Mouse (Mus musculus): ENCODE results near the gene Cpox.
A peak's percentile ranks its signal among the peaks of the same experiment; 100 is the strongest.
"Not testable (repeated sequence)": the region's sequence is repeated elsewhere in the genome, so short reads cannot be mapped to it uniquely, and the experiment has no call there.

Gene Cpox

DNA sequence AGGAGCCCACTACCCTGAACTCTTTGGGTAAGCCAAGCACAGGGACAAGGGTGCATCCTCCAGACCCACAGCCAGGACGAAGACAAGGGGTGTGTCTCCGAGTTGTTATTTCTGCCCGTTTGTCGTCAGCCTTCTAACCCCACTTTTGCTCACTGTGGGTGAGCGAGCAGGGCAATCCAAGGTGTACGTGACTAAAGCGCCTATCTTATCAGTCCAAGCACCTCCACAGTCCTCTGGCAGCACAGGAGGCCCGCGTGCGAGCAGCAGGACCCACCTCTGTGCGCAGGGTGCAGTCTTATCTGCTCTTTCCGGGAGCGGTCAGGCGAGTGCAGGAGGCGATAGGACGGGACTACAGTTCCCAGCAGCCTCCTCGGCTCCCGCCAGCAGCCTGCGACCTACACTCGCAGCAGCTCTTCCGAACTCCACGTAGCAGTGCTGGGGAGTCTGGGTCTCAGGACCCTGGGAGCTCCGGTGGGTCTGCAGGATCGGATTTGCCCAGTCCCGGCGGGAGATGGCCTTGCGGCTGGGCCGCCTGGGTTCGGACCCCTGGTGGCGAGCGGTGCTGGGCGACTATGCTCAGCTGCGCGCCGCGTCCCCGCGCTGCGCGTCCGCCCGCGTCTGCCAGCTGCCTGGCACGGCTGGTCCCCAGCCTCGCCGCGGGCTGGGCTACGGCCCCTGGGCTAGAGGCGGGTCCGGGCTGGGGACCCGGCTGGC lies at the start of gene Cpox:
Gene Cpox (plus strand): TSS at position 376 of the 714 bp plus-strand sequence.
- DNase-seq, result peak; percentile 82

DNA sequence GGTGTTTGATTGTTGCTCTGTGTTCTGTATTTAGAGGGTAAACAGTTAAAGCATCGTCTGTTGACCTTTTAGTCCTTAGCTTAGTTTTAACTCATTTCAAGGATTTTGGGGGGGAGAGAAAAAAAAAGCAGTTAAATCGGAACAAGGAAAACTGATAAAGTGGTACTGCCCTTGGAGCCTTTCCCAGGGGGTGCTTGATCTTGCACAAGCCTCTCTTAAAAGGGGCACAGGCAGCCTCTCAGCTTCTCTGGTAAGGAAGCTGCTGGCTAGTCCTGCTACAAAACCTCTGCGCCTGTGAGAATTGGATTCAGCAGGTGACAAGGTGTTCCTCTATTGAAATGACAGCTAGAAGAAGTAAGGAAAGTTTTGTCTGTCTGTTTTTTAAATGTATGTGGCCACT lies 47.7 kb upstream of the Cpox start:
- DNase-seq, result peak; percentile 68 to 71

DNA sequence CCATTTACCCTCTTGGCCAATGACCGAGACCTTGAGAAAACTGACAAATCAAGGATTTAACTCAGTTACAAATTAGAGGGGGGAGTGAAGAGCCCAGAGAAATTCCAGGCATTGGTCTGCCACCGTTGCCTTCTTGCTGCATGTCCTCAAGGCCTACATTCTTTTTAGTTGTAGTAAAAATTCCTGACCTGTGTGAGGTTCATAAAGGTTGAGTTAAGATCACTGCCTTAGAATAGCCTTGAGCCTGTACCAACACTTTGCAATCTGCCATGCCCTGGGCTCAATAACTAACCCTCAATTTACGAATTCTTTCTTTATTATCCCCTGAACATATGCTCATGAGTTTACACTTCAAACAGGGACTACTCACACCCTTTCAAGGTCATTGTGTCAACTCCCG lies 47.0 kb upstream of the Cpox start:
- DNase-seq, result no peak

DNA sequence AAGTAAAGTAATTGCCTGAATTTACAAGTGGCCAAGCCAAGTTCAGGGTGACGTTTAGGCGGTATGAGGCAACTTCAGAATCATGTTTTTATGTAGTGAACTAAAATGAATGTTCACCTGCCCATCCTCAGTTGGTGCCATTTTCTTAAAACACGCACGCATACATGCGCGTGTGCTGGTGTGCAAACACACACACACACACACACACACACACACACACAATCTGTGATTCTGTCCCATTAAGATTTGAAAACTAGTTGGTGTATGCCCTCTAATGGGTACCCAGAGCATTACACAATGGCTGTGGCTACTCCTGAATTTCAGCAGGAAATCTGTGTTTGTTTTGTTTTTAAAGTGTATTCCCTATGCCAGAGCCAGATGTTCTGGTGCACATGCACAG lies 46.1 kb upstream of the Cpox start:
- peak; percentile 20 to 52 for DNase-seq

DNA sequence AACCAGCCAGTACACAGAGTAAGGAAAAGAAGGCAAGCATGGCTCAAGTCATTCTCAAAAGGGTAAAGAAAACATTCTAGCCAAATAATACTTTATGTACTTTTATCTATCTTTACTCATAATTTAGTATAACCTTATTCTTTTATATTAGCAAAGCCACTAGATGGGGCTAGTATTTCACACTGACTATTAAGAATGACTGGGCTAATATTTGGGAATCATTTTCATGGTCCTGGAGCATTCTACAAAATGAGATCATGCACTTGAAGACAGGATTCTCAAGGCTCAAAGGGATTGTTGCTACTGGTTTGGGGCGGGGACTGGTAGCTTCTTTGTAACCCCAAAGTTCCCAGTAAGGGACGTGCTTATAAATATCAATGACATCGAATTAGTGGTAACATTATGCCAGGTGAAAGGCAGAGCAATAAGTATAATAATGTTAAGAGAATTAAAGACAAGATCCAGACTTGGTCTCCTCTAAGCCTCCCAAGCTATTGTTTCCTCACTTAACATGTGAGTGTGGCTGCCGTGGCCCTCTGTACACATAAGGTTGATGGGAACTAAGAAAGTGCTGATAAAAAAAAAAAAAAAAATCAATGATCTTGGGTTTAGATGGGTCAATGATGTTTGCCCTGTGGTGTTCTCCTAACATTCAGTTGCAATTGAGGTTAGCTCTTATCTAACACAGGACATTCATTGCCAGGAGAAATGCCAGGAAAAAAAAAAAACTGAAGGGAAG lies 42.3 kb upstream of the Cpox start:
- DNase-seq, result no peak

DNA sequence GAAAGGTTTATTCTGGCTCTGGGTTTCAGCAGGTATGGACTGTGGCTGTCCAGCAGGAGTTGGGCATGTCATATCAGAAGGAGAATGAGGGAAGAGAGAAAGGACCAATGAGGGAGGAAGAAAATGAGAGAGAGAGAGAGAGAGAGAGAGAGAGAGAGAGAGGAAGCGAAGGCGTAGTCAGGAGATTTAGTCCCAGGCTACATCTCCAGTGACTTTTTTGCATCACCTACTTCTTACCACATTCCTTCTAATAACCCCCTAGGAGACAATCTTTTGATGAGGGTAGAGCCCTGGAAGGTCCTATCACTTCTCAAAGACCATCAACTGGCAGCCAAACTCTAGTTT lies 41.8 kb upstream of the Cpox start:
- DNase-seq, result no peak

DNA sequence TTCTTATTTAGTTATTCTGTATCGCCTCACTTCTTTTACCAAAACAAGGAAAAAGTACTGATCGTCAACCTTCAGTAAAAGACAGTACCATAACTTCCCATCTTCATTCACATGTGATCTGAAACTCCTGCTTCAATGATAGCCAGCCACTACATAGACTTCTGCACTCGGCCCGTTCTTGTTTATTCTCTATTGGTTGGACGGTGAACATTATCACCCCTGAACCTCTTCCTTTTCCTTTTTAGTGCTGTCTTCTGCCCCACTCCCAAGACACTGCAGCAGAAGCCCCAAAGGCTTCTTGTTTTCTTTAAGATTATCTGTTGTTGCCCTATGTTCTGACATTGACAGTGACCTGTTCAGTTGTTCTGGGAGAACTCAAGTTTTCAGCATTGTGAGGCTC lies 41.1 kb upstream of the Cpox start:
- DNase-seq, result no peak

DNA sequence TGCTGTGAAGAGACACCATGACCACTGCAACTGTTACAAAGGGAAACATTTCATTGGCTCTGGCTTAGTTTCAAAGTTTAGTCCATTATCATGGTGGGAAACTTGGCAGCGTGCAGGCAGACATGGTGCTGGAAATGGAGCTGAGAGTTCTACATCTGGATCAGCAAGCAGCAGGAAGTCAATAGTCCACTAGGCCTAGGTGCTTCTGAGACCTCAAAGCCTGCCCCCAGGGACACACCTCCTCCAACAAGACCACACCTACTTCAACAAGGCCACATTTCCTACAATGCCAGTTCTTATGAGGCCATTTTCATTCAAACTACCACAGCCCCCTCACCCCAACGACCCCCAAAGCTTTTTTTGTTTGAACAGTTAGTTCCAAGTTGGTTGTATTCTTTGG lies 40.4 kb upstream of the Cpox start:
- DNase-seq, result no peak

DNA sequence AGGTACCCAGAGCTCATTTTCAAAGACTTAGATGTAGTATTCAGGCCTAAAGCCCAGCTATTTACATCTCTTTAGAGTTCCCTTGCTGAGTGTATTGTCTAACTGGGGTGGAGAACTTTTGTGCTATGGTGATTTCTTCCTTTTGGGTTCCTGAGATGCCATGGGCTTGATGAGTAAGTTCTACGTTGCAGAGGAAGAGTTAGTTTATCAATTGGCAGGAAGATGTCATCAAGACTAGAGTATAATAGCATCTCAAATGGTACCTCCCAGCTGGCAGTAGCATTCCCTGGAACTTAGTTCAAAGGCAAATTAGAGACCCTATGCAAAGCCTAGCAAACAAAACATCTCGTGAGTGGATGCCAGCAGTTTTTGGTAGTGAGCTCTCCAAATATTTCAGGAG lies 34.2 kb upstream of the Cpox start:
- no peak for DNase-seq

DNA sequence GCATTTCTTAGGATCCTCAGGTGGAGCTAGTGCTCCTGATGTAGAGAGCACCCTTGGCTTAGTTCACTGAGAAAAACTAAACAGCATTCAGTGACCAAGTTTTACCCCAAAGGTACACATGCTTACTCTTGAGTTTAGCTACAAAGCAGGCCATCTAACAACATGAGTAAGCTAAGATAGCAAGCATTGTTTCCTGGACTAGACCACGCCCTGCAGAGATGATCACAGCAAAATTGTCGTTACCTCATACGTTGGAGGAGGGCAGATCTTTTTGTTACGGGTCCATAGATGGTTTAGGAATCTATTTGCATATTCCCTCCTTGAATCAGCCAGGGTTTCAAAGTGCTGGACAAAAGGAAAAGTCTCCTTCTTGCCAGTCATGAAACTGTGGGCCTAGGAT lies 32.6 kb upstream of the Cpox start:
- DNase-seq, result no peak

DNA sequence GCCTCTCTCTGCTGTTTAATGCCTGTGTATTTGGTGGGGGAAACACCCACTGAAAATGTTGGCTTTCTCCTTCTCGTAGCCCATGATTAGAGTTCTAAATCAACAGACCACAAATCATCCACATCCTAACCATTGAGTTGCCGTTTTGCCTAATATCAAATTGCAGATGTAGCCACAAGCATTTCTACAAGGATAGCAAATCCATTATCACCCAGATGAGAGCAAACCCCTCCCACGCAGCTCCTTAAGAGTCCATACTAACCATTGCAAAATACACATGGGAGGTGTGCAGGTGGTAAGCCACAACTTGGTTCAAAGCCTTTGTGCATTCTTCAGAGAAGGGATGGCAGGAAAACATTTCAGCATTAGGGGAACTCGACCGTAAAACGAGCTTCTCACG lies 32.1 kb upstream of the Cpox start:
- DNase-seq, result no peak

DNA sequence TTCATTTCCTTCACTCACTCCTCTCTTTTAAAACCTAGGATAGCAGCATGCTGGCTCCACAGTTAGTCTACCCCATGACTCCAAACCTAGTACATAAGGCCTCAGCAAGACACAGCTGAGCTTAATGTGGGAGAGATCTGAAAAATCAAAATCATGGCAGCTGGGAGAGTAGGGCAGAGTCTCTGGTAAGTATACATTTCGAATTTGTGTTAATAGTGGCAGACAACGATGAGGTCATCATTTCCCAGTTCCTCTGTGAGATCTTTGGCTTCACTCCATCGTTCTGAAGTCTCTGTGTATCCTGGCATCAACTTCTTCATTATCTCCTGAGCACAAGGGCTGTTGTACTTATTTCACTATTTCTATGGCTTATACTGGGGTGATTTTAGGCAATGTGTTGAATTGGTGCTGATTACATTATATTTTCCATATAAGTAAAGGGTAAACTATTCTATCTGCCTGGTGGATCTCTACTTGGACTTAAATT lies 31.4 kb upstream of the Cpox start, which contains the start of gene E330017A01Rik:
Gene E330017A01Rik (minus strand): TSS at position 51 of the 487 bp plus-strand sequence.
- DNase-seq, result no peak

DNA sequence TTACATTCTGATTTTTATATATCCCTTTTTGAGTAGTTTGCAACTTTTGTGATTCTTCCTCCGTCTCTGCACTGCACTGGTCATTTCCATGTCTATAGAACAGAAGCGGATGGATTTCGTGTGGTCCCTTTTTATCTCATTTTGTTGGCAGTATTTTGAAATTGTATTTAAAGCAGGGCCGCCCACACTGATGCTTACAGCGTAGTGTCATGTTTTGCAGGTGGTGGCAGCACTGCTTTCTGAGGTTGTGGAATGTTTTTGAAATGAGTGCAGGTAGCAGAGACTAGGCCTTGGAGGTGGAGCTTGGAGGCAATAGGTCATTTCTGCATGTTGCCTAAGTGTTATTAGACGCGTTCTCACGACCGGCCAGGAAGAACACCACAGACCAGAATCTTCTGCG lies 20.1 kb upstream of the Cpox start:
- DNase-seq, result no peak

DNA sequence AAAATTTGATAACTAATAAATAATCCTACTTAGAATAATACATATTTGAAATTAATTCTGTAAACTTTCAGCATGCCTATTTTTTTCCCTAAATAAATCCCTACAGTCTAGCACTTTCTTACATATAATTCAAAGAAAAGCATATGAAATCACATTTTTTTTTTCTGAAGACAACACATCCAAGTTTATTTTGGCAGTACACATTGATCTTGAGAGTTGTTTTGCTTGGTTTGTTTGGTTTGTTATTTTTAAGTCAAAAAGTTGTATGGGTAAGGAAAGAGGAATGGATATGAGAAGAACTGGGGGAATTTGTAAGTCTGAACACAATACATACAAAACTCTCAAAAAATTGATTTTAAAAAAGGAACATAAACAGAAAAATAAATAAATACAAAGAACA lies 14.3 kb upstream of the Cpox start:
- DNase-seq, result no peak

DNA sequence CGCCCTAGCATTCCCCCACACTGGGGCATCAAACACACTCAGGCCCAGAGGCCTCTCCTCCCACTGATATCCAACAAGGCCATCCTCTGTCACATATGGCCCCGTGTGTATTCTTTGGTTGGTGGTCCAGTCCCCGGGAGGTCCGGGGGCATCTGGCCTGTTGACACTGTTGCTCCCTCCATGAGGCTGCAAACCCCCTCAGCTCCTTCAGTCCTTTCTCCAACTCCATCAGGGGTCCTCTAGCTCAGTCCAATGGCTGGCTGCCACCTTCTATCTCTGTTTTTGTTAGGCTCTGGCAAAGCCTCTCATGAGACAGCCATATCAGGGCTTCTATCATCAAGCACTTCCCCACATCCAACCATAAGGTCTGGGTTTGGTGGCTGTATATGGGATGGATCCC lies 13.6 kb upstream of the Cpox start:
- no peak for DNase-seq

DNA sequence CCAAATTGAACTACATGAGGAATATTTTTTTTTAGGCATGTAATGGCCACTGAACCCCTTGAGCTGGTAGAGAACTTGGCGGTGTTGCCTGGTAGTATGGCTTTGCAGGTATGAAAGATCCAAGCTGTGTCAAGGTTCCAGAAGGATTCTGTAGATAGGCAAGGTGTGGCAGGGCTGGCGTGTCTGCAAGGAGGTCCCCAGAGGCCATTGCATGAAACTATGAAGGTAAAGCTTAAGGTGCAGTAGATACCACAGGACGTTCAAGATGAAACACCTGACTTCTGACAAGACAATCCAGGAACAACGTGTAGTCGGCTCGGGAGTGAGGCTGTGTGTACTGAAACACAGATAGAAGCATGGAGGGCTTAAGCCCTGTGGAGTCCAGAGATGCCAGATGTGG lies 11.4 kb upstream of the Cpox start:
- DNase-seq, result no peak

DNA sequence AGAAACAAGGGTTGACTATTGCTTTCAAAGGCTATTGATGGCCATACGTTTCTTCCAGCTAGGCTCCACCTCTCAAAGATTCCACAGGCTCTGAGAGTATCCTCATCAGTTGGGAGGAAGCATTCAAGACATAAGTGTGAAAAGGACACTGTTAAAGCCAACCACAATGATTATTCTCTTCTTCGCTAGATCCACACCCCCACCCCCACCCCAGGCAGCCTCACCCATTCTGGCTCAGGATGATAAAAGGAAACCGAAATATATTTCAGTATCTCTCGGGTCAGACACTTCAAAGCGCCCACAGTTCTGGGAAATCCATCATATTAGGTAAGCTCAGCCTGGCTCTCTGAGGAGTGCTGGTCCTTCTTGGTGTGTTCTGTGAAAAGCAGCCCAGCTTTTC lies 8.3 kb upstream of the Cpox start:
- DNase-seq, result no peak

DNA sequence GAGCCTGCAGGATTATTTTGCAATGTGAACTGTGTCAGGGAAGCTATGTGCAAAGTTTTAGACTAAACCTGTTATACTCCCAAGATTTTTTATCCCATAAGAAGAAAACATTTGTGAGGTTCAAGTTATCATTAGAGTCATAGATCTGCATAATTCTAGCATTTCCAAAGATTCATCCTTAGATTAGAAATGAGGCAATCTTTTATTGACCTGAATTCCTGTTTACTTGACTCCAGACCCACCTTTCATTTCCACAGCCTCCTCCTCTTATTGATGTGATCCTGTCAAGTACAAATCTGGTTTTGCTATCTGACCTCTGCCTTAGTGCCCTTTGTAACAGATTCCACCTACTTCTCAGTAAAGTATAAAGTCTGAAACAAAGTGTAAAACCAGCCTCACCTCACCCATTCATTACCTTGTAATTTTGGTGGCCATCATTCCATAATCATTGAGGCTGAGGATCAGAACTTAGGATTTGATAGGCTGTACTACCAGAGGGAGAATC lies 7.8 kb upstream of the Cpox start:
- no peak for DNase-seq

DNA sequence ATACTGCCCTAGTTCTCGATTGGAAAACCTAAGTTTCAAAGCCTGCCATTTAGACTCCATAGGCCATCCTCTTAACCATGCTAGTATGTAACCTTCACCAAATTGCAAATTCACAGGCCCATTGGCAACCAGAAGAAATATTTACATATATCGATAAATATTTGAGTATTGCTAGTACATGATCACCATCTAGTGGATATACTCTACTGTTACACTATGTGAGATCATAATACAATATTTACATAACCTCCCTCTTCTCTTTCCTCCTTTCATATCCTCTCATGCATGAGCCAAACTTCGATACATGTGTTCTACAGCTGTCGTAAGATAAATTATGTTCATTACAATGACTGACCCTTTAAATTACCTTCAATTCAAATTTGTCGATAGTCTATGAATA lies 7.1 kb upstream of the Cpox start:
- DNase-seq, result no peak

DNA sequence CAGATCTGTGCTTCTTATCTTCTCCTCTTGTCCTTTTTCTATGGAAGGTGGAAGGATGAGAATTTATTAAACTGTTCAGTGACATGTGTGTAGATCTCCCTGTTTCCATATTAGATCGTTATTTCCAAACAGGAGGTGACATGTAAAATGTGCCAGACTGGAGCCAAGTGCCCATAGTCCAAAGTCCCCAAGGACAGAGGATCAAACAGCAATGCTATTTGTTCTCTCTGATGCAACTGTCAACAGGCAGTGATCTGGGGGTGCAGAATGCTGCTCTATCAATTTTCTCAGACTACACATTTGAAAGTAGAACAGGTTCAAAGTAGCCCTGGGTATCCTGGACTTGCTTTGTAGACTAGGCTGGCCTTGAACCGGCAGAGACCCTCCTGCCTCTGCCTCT lies 6.3 kb upstream of the Cpox start:
- no peak for DNase-seq

DNA sequence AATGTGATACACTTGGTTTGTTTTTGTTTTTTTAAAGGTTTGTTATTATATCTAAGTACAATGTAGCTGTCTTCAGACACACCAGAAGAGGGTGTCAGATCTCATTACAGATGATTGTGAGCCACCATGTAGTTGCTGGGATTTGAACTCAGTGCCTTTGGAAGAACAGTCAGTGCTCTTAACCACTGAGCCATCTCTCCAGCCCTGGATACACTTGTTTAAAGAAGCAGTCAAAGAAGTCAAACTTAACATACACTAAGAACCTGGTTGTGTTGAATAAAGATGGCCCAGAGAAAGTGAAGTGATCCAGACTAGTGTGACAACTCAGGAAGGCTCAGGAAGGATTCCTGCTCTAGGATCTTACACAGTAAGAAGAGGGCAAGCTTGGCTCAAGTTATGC lies 5.0 kb upstream of the Cpox start:
- DNase-seq, result not testable (repeated sequence)

DNA sequence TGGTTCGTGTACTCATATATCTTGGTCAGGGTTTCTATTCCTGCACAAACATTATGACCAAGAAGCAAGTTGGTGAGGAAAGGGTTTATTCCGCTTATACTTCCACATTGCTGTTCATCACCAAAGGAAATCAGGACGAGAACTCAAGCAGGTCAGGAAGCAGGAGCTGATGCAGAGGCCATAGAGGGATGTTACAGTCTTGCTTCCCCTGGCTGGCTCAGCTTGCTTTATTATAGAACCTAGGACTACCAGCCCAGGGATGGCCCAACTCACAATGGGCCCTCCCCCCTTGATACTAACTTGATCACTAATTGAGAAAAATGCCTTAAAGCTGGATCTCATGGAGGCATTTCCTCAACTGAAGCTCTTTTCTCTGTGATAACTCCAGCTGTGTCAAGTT lies 3.4 kb upstream of the Cpox start:
- DNase-seq, result not testable (repeated sequence)

DNA sequence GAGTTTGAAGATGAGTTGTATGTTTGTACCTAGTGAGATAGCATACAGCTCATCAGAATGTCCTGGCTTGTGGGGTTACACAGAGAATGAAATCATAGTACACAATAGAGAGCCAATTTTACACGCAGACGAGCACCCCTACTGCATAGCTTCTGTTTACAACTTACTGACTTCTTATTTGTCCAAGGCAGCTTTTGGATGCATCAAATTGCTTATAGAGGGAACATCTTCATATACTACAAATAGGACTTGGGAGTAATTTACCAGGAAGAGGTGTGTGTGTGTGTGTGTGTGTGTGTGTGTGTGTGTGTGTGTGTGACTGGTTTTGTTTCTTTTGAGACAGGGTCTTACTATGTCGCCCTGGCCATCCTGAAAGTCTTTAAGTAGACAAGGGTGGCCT lies 1.5 kb upstream of the Cpox start:
- no peak for DNase-seq

DNA sequence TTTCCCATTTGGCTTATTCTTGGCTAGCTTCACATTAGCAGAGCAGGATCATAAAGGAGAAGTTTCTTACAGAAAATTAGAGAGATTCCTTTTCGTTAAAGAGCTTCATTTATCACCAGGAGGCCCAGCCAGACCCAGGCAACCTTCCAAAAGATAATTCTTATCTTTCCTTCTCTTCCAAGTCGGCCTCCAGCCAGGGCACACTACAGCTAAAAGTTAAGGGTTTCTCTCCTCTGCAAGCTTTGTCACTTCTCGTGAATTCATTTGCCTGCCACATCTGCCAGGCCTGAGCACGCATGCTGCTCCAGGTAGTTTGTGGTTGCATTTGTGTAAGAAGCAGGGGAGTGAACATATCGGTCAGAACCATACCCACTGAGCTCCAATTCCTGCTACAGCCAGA lies 828 bp upstream of the Cpox start:
- no peak for DNase-seq
